Mouse (Mus musculus) thymus, postnatal 36 days (tissue): Measurements from ENCODE around the gene Cdk5rap2.

Experiments
- DNase-seq, 2 experiments: peaks; one replicate each; pipeline ENCODE4 v3.0.0; 2022; ENCODE audit warnings: mixed read lengths in 2 of 2

The Cdk5rap2 gene

DNA sequence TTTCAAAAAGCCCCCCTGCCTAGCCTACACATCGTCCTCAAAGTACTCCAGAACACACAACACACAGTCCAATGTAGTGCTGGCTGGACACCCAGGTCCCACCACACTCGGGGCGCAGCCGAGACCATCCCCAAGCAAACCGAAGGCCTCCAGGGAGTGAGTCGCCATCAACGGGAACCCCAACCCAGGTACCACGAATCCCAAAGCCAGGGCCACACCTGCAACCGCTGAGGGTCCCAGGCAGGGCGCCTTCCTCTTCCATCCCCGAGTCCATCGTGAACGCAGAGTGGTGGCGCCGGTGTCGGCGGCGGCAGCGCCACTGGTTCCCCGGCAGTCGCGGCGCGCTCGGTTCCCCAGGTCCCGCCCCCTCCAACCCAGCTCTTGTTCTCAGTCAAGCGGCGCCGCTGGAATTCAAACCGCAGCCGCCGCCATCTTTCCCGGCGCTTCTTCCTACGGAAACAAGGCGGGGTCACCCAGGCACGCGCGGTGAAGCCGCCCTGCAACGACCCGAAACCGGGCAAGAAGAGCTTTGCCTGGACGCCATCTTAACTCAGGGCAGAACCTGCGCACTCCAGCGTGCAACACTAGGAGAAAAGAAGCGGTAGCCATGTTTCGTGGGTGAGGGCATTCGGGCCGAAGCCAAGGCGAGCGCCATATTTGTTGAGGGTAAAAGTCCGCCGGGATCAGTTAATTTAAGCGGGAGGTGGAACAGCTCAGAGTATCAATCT is at the start of gene Cdk5rap2:
Gene Cdk5rap2 (minus strand): TSS at position 450 of the 728 bp plus-strand sequence.
- peak; percentile 95 to 97 for DNase-seq

DNA sequence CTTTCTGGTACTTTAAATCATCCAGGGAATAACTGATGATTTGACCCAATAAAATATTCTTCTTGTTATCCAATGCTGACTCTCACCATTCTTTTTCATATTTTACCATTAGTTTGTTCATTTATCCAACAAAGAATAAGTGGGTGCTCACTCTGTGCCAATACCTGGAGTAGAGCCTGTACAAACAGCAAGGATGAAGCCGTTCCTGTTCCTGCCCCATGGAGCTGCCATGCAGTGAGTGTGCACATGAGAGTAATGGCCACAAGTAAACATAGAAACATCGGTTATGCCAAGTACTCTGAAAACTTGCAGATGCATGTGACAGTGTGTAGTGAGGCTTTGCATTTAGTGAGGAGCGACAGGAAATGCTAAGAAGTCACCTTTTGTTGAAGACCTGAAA is 41.9 kb upstream of the Cdk5rap2 start:
- DNase-seq = no peak

- DNase-seq = peak in 1 of 2 experiments; percentile 5
These were observed 41.5 kb upstream of the Cdk5rap2 start for GRCm38 (mm10) chr4:70451750-70452149.

- DNase-seq = no peak
These were observed 39.4 kb upstream of the Cdk5rap2 start for GRCm38 (mm10) chr4:70449668-70450067.

GRCm38 (mm10) chr4:70446774-70447173 is 36.5 kb upstream of the Cdk5rap2 start:
- DNase-seq = no peak

- no peak for DNase-seq
These were observed 10.0 kb upstream of the Cdk5rap2 start for GRCm38 (mm10) chr4:70420202-70420601.

DNA sequence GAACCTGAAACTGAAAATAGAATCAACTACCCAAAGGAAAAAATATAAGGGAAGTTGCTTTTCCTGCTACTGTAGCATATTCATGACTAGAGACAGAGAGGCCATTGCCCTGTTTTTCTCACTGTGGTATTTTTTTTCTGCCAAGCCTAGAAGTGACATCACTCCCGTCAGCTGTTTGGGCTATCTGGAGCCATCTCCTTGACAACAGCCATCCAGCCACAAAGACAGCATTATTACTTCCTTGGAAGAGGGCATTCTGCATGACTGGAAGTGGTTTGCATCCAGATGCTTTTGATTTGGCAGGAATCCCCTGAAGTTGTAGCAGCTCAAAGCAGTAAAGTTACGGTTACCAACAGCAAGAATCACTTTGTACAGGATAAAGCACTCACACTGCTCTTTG is 1.9 kb upstream of the Cdk5rap2 start:
- DNase-seq = no peak

- no peak for DNase-seq
These were observed 787 bp downstream of the Cdk5rap2 start for GRCm38 (mm10) chr4:70409456-70409855.

DNA sequence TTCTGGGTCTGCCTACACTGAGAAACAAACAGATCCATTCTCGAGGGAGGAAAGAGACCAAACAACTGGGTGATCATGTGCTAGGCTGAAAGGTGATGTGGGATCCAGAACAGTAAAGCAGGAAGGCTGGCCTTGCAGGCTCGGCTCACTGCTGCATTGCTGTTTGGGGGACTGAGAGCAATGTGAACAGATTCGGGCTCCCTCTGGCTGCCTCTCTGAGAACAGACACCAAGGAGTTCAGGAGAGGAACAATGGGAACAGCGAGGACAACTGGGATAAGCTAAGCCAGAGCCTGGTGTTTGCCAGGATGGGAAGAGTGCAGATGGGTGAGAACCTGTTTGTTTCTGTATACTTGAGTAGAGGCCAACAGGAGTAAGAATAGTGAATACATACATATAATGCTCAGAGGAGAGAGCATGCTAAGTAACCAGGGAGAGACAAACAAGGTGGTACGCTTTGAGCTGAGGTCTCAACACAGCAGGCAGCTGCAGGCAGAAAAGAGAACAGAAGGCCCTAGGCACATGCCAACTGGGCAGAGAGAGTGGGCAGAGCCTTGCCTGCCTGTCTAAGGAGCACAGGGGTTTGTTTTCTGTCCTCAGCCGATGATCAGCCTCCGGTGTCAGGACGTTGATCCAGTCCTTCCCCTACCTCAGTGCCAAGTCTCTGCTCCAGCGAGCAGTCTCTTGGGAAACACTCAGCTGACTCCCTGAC is 8.0 kb downstream of the Cdk5rap2 start:
- DNase-seq = no peak

DNA sequence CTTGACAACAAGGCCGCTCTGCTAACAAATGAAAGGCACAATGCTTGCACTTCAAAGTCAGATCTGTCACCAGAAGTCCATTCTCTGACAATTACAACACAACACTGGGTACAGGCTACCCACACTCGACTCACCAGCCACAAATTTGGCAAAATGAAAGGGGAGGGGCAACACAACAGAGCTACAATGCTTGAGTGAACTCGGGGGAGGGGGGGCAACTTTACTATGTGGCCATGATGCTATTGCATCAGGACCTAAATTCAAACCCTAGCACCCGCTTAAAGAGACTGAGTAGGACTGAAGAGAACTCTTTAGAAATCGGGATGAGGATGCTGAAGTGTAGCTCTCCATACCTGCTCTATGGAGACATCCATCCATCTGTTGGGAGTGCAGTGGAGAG is 10.8 kb downstream of the Cdk5rap2 start:
- no peak for DNase-seq

DNA sequence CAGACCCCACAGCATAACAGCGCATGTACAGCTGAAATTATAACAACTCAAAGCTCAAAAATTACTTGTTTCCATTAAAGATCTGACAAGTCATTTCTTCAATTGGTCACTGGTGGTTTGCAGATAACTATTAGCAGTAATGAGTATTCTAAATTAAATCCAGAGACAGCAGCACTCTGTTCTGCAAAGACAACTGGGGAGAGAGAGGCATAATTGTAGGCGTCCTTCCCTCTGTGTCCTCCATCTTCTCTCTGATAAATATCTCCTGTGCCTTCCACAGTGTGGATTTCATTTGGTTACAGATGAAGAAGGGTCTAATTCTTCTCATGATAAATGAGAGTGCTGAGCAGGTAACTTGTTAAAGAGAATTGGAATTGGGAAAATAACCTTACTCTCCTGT is 11.2 kb downstream of the Cdk5rap2 start:
- DNase-seq = no peak

DNA sequence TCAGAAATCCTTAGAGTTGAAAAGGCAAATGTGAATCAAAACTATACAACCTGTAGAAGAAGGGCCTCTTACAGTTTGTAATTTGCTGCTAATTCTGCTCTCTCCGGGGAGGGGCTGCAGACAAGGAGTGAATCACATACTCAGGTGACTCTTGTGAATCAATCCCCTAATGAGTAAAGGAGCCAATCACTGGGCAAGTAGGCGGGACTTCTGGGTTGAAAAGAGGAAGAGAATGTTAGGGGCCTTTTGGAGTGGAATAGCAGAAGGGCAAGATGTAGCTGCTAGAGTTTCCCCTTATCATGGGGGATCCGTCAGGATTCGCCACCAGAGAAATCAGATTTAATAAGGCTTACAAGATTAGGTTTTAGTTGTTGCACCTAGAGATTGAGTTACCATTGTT is 12.2 kb downstream of the Cdk5rap2 start:
- no peak for DNase-seq

- DNase-seq = no peak
These were observed 13.5 kb downstream of the Cdk5rap2 start for GRCm38 (mm10) chr4:70396701-70397100.

GRCm38 (mm10) chr4:70394736-70395135 is 15.5 kb downstream of the Cdk5rap2 start:
- DNase-seq = no peak

DNA sequence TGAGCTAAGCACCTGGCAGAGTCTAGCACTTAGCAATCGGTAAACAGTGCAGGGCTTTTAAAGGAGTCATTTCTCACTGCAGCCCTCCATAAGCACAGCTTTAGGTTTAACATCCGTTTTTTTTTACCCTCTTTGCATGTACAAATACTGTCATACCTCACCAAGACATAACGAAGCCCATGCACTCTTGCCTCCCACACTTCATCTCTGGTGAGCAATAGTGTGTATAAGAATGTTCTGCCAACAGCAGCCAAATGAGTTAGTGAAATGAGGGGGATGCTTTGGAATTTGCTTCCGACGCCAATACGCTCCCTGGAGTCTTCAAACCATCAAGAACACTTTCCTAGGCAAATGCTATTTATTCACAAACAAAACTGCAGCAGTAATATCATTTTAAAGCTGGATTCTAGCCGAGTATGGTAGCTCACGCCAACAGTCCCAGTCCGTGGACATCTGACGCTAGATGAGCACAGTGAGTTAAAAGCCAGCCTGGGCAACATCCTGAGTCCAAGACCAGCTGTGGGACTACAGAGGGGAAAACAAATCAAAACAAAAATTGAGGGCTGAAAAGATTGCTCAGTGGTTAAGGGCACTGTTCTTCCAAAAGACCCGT is 18.4 kb downstream of the Cdk5rap2 start:
- DNase-seq = no peak

DNA sequence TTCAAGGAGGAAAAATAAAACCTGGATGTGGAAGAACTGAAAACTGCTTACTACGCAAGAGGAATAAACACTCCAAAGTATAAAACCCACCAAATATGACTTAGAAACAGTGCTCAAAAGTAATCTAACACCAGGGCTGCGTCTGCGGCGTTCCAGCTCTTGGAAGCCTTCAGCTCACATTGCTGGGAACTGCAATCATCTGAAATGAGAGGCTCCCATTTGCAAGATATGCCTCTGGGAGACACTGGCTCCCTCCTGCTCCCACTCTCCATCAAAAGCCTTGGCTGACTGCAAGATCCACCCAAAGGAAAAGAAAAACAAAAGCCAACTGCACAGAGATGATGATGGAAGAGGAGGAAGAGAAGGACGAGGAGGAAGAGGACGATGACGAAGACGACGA is 19.2 kb downstream of the Cdk5rap2 start:
- no peak for DNase-seq

DNA sequence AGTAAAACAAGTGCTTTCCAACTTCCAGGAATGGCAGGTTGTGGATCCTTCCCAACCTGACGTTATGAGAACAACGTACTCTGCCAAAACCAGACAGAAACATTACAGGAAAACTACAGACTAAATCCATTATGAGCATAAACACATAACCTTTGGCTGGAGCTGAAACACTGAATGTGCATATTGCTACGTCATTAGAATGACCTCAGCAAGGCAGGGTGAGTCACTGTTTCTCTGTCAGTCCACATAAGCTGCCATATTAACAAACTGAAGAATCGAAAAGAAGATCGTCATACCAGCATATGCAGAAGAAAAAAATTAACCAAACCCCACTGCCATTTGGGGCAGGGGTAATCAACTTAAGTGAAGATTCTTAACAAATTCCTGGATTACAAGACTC is 24.0 kb downstream of the Cdk5rap2 start:
- no peak for DNase-seq

- DNase-seq = no peak
These were observed 32.9 kb downstream of the Cdk5rap2 start for GRCm38 (mm10) chr4:70377359-70377758.

DNA sequence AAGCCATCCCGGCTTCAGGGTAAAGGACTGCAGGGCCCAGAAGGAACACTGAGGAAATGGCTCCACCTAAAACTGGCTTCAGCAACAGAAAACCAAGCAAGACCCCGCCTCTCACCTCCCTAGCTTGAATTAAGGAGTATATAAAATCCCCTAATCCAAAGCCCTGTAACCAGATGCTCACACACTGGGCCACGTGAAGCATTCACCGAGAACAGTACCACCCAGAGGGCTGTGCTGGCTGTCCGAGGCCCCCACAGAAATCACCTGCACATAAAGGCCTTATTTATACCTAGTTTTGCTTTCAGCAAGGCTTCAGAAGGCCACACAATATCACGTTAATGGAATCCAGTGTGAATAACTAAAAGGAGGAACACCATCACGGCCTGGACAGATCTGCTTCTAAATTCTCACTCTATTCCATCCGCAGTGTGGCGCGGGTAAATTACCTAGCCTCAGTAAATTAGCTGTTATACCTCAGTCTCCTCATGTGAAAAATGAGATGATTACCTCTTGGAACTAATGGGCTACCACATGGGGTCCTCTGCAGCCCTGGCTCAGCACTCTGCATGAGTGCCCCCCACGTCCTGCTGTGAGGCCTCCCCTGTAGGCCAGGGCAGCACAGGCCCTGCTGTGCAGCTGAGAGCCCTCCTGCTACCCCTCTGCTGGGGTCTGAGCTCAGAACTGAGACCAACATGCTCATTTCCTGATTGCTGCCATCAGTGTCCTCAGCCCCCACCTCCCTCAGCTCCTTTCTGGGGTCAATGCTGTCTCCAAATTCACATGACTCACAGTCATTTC is 45.0 kb downstream of the Cdk5rap2 start:
- no peak for DNase-seq

- no peak for DNase-seq
These were observed 48.9 kb downstream of the Cdk5rap2 start for GRCm38 (mm10) chr4:70361366-70361765.

DNA sequence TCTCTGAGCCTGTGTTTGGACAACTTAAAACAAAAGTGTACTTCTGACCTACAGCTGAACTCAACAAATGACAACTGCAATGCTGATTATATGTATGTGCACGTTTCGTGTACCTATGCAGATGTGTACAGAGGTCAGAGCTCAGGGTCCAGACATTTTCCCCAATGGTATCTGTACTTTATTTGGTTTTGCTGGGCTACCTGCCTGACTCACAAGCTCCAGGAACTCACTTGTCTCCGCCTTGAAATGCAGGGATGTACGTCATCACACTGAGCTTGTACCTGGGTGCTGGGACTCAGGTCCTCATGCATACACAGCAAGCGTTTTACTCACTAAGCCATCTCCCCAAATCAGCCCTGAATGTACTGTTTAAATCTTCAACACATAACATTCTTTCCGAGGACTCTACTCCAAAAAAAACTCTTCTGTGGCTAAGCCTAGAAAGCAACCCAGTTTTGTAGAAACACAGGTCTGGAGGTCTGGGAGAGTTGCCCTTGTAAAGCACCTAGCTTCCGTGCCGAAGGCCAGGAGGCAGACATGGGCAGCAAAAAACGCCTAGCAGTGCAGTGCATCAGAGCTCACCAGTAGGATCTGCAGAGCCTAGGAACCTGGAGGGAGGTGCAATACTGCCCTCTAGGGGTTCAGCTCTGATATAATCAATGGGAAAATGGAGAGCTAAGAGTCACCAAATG is 54.4 kb downstream of the Cdk5rap2 start:
- DNase-seq = peak; percentile 31 to 42

- no peak for DNase-seq
These were observed 55.8 kb downstream of the Cdk5rap2 start for GRCm38 (mm10) chr4:70354448-70354847.

DNA sequence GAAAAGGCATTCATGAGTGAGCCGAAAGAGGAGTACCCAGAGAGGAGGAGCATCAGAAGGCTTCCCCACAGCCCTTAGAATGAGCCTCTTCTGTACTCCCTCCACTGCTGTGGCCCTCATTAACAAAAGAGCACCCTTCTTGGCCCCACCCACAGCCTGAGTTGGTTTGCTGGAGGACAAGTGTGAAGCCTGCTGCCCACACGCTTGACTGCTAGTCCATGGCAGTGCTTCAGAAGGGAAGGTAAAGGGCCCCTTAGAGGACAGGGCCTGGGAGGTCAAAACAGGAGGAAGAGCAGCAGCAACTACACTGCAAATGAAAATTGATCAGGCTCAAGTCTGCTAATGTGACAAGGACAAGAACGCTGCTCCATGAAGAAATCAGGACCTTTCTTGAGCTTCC is 56.6 kb downstream of the Cdk5rap2 start:
- DNase-seq = no peak
